Mouse (Mus musculus): ENCODE data around the gene Sytl3.

Sytl3 gene

GRCm38 (mm10) chr17:6759717-6760292 is 100.9 kb downstream of the Sytl3 start:
- no peak for DNase-seq

GRCm38 (mm10) chr17:6763513-6764226 is 104.8 kb downstream of the Sytl3 start:
- no peak for DNase-seq

- DNase-seq: no peak
Observed at GRCm38 (mm10) chr17:6764227-6764593, 105.3 kb downstream of the Sytl3 start.

- no peak for DNase-seq
Observed at GRCm38 (mm10) chr17:6764730-6765129, 105.8 kb downstream of the Sytl3 start.

GRCm38 (mm10) chr17:6765886-6766285 is 107.0 kb downstream of the Sytl3 start:
- no peak for DNase-seq

- DNase-seq: no peak
Observed at GRCm38 (mm10) chr17:6766823-6767222, 107.9 kb downstream of the Sytl3 start.

GRCm38 (mm10) chr17:6767771-6768170 is 108.9 kb downstream of the Sytl3 start:
- no peak for DNase-seq

GRCm38 (mm10) chr17:6768301-6768788 is 109.5 kb downstream of the Sytl3 start:
- no peak for DNase-seq

- no peak for DNase-seq
Observed at GRCm38 (mm10) chr17:6769602-6770001, 110.7 kb downstream of the Sytl3 start.

- no peak for DNase-seq
Observed at GRCm38 (mm10) chr17:6771661-6772489, 113.0 kb downstream of the Sytl3 start.

- no peak for DNase-seq
Observed at GRCm38 (mm10) chr17:6772490-6772773, 113.5 kb downstream of the Sytl3 start.

GRCm38 (mm10) chr17:6773249-6773966 is 114.5 kb downstream of the Sytl3 start:
- no peak for DNase-seq

- no peak for DNase-seq
Observed at GRCm38 (mm10) chr17:6775221-6775620, 116.3 kb downstream of the Sytl3 start.

- DNase-seq: no peak
Observed at GRCm38 (mm10) chr17:6775671-6776070, 116.8 kb downstream of the Sytl3 start.

GRCm38 (mm10) chr17:6776123-6776522 is 117.2 kb downstream of the Sytl3 start:
- DNase-seq: no peak

- no peak for DNase-seq
Observed at GRCm38 (mm10) chr17:6776576-6776975, 117.7 kb downstream of the Sytl3 start.

- no peak for DNase-seq
Observed at GRCm38 (mm10) chr17:6777061-6777460, 118.2 kb downstream of the Sytl3 start.

- DNase-seq: no peak
Observed at GRCm38 (mm10) chr17:6777629-6778331, 118.9 kb downstream of the Sytl3 start.

- peak; percentile 58 for DNase-seq
Observed at GRCm38 (mm10) chr17:6778332-6778683, 119.4 kb downstream of the Sytl3 start.

GRCm38 (mm10) chr17:6778771-6779509 is 120.0 kb downstream of the Sytl3 start:
- no peak for DNase-seq

- DNase-seq: no peak
Observed at GRCm38 (mm10) chr17:6779632-6780031, 120.7 kb downstream of the Sytl3 start.

GRCm38 (mm10) chr17:6780521-6781115 is 121.7 kb downstream of the Sytl3 start:
- no peak for DNase-seq

Measured in cerebellum, adult 9-10 months (tissue).